Mouse (Mus musculus): ENCODE results near the gene Tmem11. TPM values are rescaled to one million over a fixed set of nuclear protein-coding genes. Genes with fewer than 3 reads are reported as not detected.

Gene Tmem11
- polyA plus RNA-seq, 1 experiment from 2014 or later, result 54.5 TPM

- Histone ChIP-seq H3K27me3 (ENCODE audit: control insufficient read depth, insufficient read depth, low read depth, low read length) (no peaks in the 10 kb centered on the region), H3K27ac (ENCODE audit: low read length) (no peak overlapping the region), H3K4me1 (ENCODE audit: control insufficient read depth, insufficient read depth, low read length) (peaks cover 6% of the 10 kb centered on the region), H3K9ac (ENCODE audit: low read depth, low read length) (no peak overlapping the region), H3K36me3 (ENCODE audit: control insufficient read depth, insufficient read depth, low read length) (no peaks in the 10 kb centered on the region), H3K4me2 (ENCODE audit: low read length) (no peak overlapping the region), H3K9me3 (replicated peaks; ENCODE audit: control insufficient read depth, low read length, poor library complexity, severe bottlenecking) (no peaks in the 10 kb centered on the region), H3K4me3 (ENCODE audit: low read depth, low read length) (no peak overlapping the region)
- 14% methylated on average over 4 of the region's 4 CpGs for WGBS
- ATAC-seq, result no peak
Measured at GRCm38 (mm10) chr11:60827241-60827945, 51.7 kb downstream of the Tmem11 start.

GRCm38 (mm10) chr11:60826700-60827099, 52.4 kb downstream of the Tmem11 start:
- ATAC-seq, result no peak
- 19% methylated on average over 1 of the region's 1 CpGs for WGBS
- H3K36me3 ChIP-seq (ENCODE audit: control insufficient read depth, insufficient read depth, low read length), result no peaks in the 10 kb centered on the region
- H3K4me3 ChIP-seq (ENCODE audit: low read depth, low read length), result no peak overlapping the region
- H3K27ac ChIP-seq (ENCODE audit: low read length), result no peak overlapping the region
- H3K9ac ChIP-seq (ENCODE audit: low read depth, low read length), result no peak overlapping the region
- H3K4me1 ChIP-seq (ENCODE audit: control insufficient read depth, insufficient read depth, low read length), result peaks cover 6% of the 10 kb centered on the region
- no peaks in the 10 kb centered on the region for H3K27me3 ChIP-seq (ENCODE audit: control insufficient read depth, insufficient read depth, low read depth, low read length)
- H3K4me2 ChIP-seq (ENCODE audit: low read length), result no peak overlapping the region
- H3K9me3 ChIP-seq (replicated peaks; ENCODE audit: control insufficient read depth, low read length, poor library complexity, severe bottlenecking), result no peaks in the 10 kb centered on the region

GRCm38 (mm10) chr11:60825191-60825590, 53.9 kb downstream of the Tmem11 start:
- Histone ChIP-seq H3K4me2 (ENCODE audit: low read length) (no peak overlapping the region), H3K9me3 (replicated peaks; ENCODE audit: control insufficient read depth, low read length, poor library complexity, severe bottlenecking) (no peaks in the 10 kb centered on the region), H3K4me3 (ENCODE audit: low read depth, low read length) (no peak overlapping the region), H3K4me1 (ENCODE audit: control insufficient read depth, insufficient read depth, low read length) (no peaks in the 10 kb centered on the region), H3K27ac (ENCODE audit: low read length) (no peak overlapping the region), H3K27me3 (ENCODE audit: control insufficient read depth, insufficient read depth, low read depth, low read length) (no peaks in the 10 kb centered on the region), H3K9ac (ENCODE audit: low read depth, low read length) (no peak overlapping the region), H3K36me3 (ENCODE audit: control insufficient read depth, insufficient read depth, low read length) (no peaks in the 10 kb centered on the region)
- ATAC-seq, result no peak
- WGBS, result 90% methylated on average over 3 of the region's 3 CpGs

- Histone ChIP-seq H3K4me2 (ENCODE audit: low read length) (no peak overlapping the region), H3K4me1 (ENCODE audit: control insufficient read depth, insufficient read depth, low read length) (no peaks in the 10 kb centered on the region), H3K9me3 (replicated peaks; ENCODE audit: control insufficient read depth, low read length, poor library complexity, severe bottlenecking) (no peaks in the 10 kb centered on the region), H3K4me3 (ENCODE audit: low read depth, low read length) (no peak overlapping the region), H3K27ac (ENCODE audit: low read length) (no peak overlapping the region), H3K27me3 (ENCODE audit: control insufficient read depth, insufficient read depth, low read depth, low read length) (no peaks in the 10 kb centered on the region), H3K9ac (ENCODE audit: low read depth, low read length) (no peak overlapping the region), H3K36me3 (ENCODE audit: control insufficient read depth, insufficient read depth, low read length) (no peaks in the 10 kb centered on the region)
- ATAC-seq, result no peak
- 73% methylated on average over 2 of the region's 2 CpGs for WGBS
Measured at GRCm38 (mm10) chr11:60823771-60824170, 55.3 kb downstream of the Tmem11 start.

- Histone ChIP-seq H3K4me1 (ENCODE audit: control insufficient read depth, insufficient read depth, low read length) (no peaks in the 10 kb centered on the region), H3K27me3 (ENCODE audit: control insufficient read depth, insufficient read depth, low read depth, low read length) (no peaks in the 10 kb centered on the region), H3K4me2 (ENCODE audit: low read length) (no peak overlapping the region), H3K27ac (ENCODE audit: low read length) (no peak overlapping the region), H3K9ac (ENCODE audit: low read depth, low read length) (no peak overlapping the region), H3K9me3 (replicated peaks; ENCODE audit: control insufficient read depth, low read length, poor library complexity, severe bottlenecking) (no peaks in the 10 kb centered on the region), H3K4me3 (ENCODE audit: low read depth, low read length) (no peak overlapping the region), H3K36me3 (ENCODE audit: control insufficient read depth, insufficient read depth, low read length) (no peaks in the 10 kb centered on the region)
- ATAC-seq, result no peak
- WGBS, result 69% methylated on average over 5 of the region's 5 CpGs
Measured at GRCm38 (mm10) chr11:60816398-60816797, 62.7 kb downstream of the Tmem11 start.

Other genes with a start within 250 kb of the Tmem11 start
- gene Llgl1, start 179.5 kb downstream of the Tmem11 start, polyA plus RNA-seq (2015; fragmentation: Nextera tagmentation; extraction: Ambion mirVana), result 44.4 and 46.8 TPM in 2 replicates
- gene Flii, start 152.0 kb downstream of the Tmem11 start, polyA plus RNA-seq (2015; fragmentation: Nextera tagmentation; extraction: Ambion mirVana), result 78.5 and 79.2 TPM in 2 replicates
- gene Mief2, start 150.9 kb downstream of the Tmem11 start, polyA plus RNA-seq (2015; fragmentation: Nextera tagmentation; extraction: Ambion mirVana), result 23.6 and 24.6 TPM in 2 replicates
- gene Top3a, start 101.9 kb downstream of the Tmem11 start, polyA plus RNA-seq (2015; fragmentation: Nextera tagmentation; extraction: Ambion mirVana), result 8.0 and 8.4 TPM in 2 replicates
- 6.0 and 6.4 TPM in 2 replicates for gene Smcr8, start 101.7 kb downstream of the Tmem11 start, polyA plus RNA-seq (2015; fragmentation: Nextera tagmentation; extraction: Ambion mirVana)
- gene Shmt1, start 67.6 kb downstream of the Tmem11 start, polyA plus RNA-seq (2015; fragmentation: Nextera tagmentation; extraction: Ambion mirVana), result 4.2 and 5.5 TPM in 2 replicates
- gene Dhrs7b, start 48.6 kb downstream of the Tmem11 start, polyA plus RNA-seq (2015; fragmentation: Nextera tagmentation; extraction: Ambion mirVana), result 32.3 and 33.5 TPM in 2 replicates
- 24.9 and 26.5 TPM in 2 replicates for gene Natd1, start 35.5 kb upstream of the Tmem11 start, polyA plus RNA-seq (2015; fragmentation: Nextera tagmentation; extraction: Ambion mirVana)
- 27.1 and 29.5 TPM in 2 replicates for gene Map2k3, start 52.8 kb upstream of the Tmem11 start, polyA plus RNA-seq (2015; fragmentation: Nextera tagmentation; extraction: Ambion mirVana)
- 3.8 TPM in 2 replicates for gene Kcnj12, start 143.3 kb upstream of the Tmem11 start, polyA plus RNA-seq (2015; fragmentation: Nextera tagmentation; extraction: Ambion mirVana)
- gene Tnfrsf13b, start 247.5 kb upstream of the Tmem11 start, polyA plus RNA-seq (2015; fragmentation: Nextera tagmentation; extraction: Ambion mirVana), result 0.94 and 1.2 TPM in 2 replicates

Data from midbrain, embryonic 16.5 days (tissue).